Mouse (Mus musculus) hematopoietic stem cell, adult 5-6 weeks (primary cell): ENCODE results near the gene Lnpk. TPM values are rescaled to one million over a fixed set of nuclear protein-coding genes. Genes with fewer than 3 reads are reported as not detected.

Experiments used
- ATAC-seq, 2 experiments: fragments of 125-278 bp in 1 of 2; replicated peaks in 1 of 2; 2 replicates each; pipeline ENCODE4 v1.8.0; 2016 to 2017; ENCODE audit warnings: inconsistent platforms in 2 of 2, mild to moderate bottlenecking in 2 of 2, moderate number of reproducible peaks in 2 of 2, low read depth in 1 of 2, moderate TSS enrichment in 1 of 2; ENCODE audit not compliant: low FRiP score in 2 of 2, poor library complexity in 2 of 2, severe bottlenecking in 2 of 2, insufficient read depth in 1 of 2, low TSS enrichment in 1 of 2
- total RNA-seq: library from RNA; stranded (forward); fragments of 172-1452, 232-1000 nt; gene quantifications from 2 replicates; pipeline ENCODE4 v1.2.3, GENCODE M21; 2017

Gene Lnpk
- 41.1 and 42.9 TPM in 2 replicates for total RNA-seq

- ATAC-seq: peak; percentile 95 to 97
Measured at GRCm38 (mm10) chr2:74578843-74579489, at the start of gene Lnpk. Gene Lnpk, minus strand, starts transcription at chr2:74579435.

GRCm38 (mm10) chr2:74620368-74620767, 41.1 kb upstream of the Lnpk start:
- ATAC-seq: no peak

- no peak for ATAC-seq
Measured at GRCm38 (mm10) chr2:74619676-74620246, 40.5 kb upstream of the Lnpk start.

GRCm38 (mm10) chr2:74617706-74618105, 38.5 kb upstream of the Lnpk start:
- no peak for ATAC-seq

- no peak for ATAC-seq
Measured at GRCm38 (mm10) chr2:74611406-74611805, 32.2 kb upstream of the Lnpk start.

GRCm38 (mm10) chr2:74609350-74609749, 30.1 kb upstream of the Lnpk start:
- ATAC-seq: peak; percentile 46 to 80

- peak; percentile 96 to 97 for ATAC-seq
Measured at GRCm38 (mm10) chr2:74606087-74606760, 27.0 kb upstream of the Lnpk start.

GRCm38 (mm10) chr2:74604011-74604410, 24.8 kb upstream of the Lnpk start:
- ATAC-seq: no peak

- no peak for ATAC-seq
Measured at GRCm38 (mm10) chr2:74602483-74602882, 23.2 kb upstream of the Lnpk start.

- ATAC-seq: no peak
Measured at GRCm38 (mm10) chr2:74597169-74597568, 17.9 kb upstream of the Lnpk start.

GRCm38 (mm10) chr2:74596094-74596493, 16.9 kb upstream of the Lnpk start:
- no peak for ATAC-seq

GRCm38 (mm10) chr2:74578146-74578842, 941 bp downstream of the Lnpk start:
- peak; percentile 57 to 69 for ATAC-seq

GRCm38 (mm10) chr2:74570390-74570789, 8.8 kb downstream of the Lnpk start:
- no peak for ATAC-seq

GRCm38 (mm10) chr2:74559822-74560221, 19.4 kb downstream of the Lnpk start:
- ATAC-seq: no peak

- ATAC-seq: no peak
Measured at GRCm38 (mm10) chr2:74559092-74559491, 20.1 kb downstream of the Lnpk start.

- no peak for ATAC-seq
Measured at GRCm38 (mm10) chr2:74557451-74557850, 21.8 kb downstream of the Lnpk start.

GRCm38 (mm10) chr2:74551929-74552328, 27.3 kb downstream of the Lnpk start:
- no peak for ATAC-seq

- no peak for ATAC-seq
Measured at GRCm38 (mm10) chr2:74548306-74548705, 30.9 kb downstream of the Lnpk start.
